Mouse (Mus musculus) heart, embryonic 12.5 days (tissue): ENCODE measurements at regions not wholly inside any gene's neighbourhood (a gene's known extent, or its start where the extent isn't known, plus 50 kb on each side); places are given as distances from the start of the nearest gene placed in this dataset.
A peak's percentile ranks its signal among the peaks of the same experiment; 100 is the strongest.
"Not testable (repeated sequence)": the region's sequence is repeated elsewhere in the genome, so short reads cannot be mapped to it uniquely, and the experiment has no call there.

Experiments
- ATAC-seq: fragments of 200-750 bp; cut with Nextera tagmentation; 2 replicates; pipeline ENCODE4 v1.8.0; 2017; ENCODE audit warnings: moderate TSS enrichment, moderate library complexity; ENCODE audit not compliant: insufficient number of reproducible peaks, low FRiP score
- H3K27ac ChIP-seq: fragments of 300-500 bp; sonication (generic); 2 replicates; pipeline ENCODE4 v1.5.1; 2016; ENCODE audit warnings: mild to moderate bottlenecking, moderate library complexity; ENCODE audit not compliant: poor library complexity, severe bottlenecking
- H3K27me3 ChIP-seq: fragments of 300-500 bp; sonication (generic); replicated peaks from 2 replicates; pipeline ENCODE4 v1.6.1; 2016; ENCODE audit warnings: mild to moderate bottlenecking, moderate library complexity
- H3K36me3 ChIP-seq: fragments of 300-500 bp; sonication (generic); 2 replicates; pipeline ENCODE4 v1.6.1; 2016; ENCODE audit warnings: mild to moderate bottlenecking, moderate library complexity
- H3K4me1 ChIP-seq: fragments of 300-500 bp; sonication (generic); replicated peaks from 2 replicates; pipeline ENCODE4 v1.6.1; 2016; ENCODE audit warnings: mild to moderate bottlenecking
- H3K4me2 ChIP-seq: fragments of 300-500 bp; sonication (generic); 2 replicates; pipeline ENCODE4 v1.6.1; 2016; ENCODE audit warnings: mild to moderate bottlenecking, moderate library complexity
- H3K4me3 ChIP-seq: fragments of 300-500 bp; sonication (generic); 2 replicates; pipeline ENCODE4 v1.5.1; 2016; ENCODE audit warnings: mild to moderate bottlenecking
- H3K9ac ChIP-seq: fragments of 300-500 bp; sonication (generic); 2 replicates; pipeline ENCODE4 v1.6.1; 2016; ENCODE audit warnings: mild to moderate bottlenecking, moderate library complexity
- H3K9me3 ChIP-seq: fragments of 300-500 bp; sonication (generic); replicated peaks from 2 replicates; pipeline ENCODE4 v1.6.1; 2016; ENCODE audit warnings: mild to moderate bottlenecking, moderate library complexity
- WGBS: fragments of 180-500 bp; shearing (Covaris S2); methylation state at CpG from one replicate; pipeline ENCODE4 v1.1.7; 2016; 5-methylcytosine and 5-hydroxymethylcytosine counted together

- H3K4me3 ChIP-seq = no peak overlapping the region
- ATAC-seq = no peak; the same call in 1 of the 2 replicates
- H3K4me1 ChIP-seq = no peaks in the 10 kb centered on the region; the same call in 1 of the 2 replicates
- H3K27ac ChIP-seq = no peak overlapping the region
- H3K4me2 ChIP-seq = no peak overlapping the region
- H3K36me3 ChIP-seq = no peaks in the 10 kb centered on the region
- no peaks in the 10 kb centered on the region for H3K27me3 ChIP-seq
- H3K9ac ChIP-seq = no peak overlapping the region
- 80% methylated on average over 11 of the region's 11 CpGs for WGBS
- no peaks in the 10 kb centered on the region for H3K9me3 ChIP-seq
These were observed 130.5 kb downstream of the Iqub start for GRCm38 (mm10) chr6:24384193-24384888.

GRCm38 (mm10) chr6:24379859-24380258 lies 135.0 kb downstream of the Iqub start:
- Histone ChIP-seq H3K9ac (no peak overlapping the region), H3K27ac (no peak overlapping the region), H3K9me3 (no peaks in the 10 kb centered on the region), H3K4me1 (no peaks in the 10 kb centered on the region; the same call in 1 of the 2 replicates), H3K36me3 (no peaks in the 10 kb centered on the region), H3K4me3 (no peak overlapping the region), H3K4me2 (no peak overlapping the region), H3K27me3 (no peaks in the 10 kb centered on the region)
- WGBS = 35% methylated on average over 2 of the region's 2 CpGs
- ATAC-seq = no peak

GRCm38 (mm10) chr6:24376728-24377127 lies 138.1 kb downstream of the Iqub start:
- no peaks in the 10 kb centered on the region for H3K9me3 ChIP-seq
- 86% methylated on average over 4 of the region's 4 CpGs for WGBS
- H3K4me3 ChIP-seq = no peak overlapping the region
- H3K9ac ChIP-seq = no peak overlapping the region
- no peak overlapping the region for H3K4me2 ChIP-seq
- H3K27me3 ChIP-seq = no peaks in the 10 kb centered on the region
- H3K4me1 ChIP-seq = no peaks in the 10 kb centered on the region; the same call in 1 of the 2 replicates
- H3K36me3 ChIP-seq = no peaks in the 10 kb centered on the region
- no peak for ATAC-seq
- H3K27ac ChIP-seq = no peak overlapping the region

GRCm38 (mm10) chr6:24373161-24373560 lies 141.7 kb downstream of the Iqub start:
- no peak for ATAC-seq
- Histone ChIP-seq H3K4me1 (no peaks in the 10 kb centered on the region), H3K36me3 (no peaks in the 10 kb centered on the region), H3K27me3 (no peaks in the 10 kb centered on the region), H3K9me3 (no peaks in the 10 kb centered on the region), H3K4me3 (no peak overlapping the region), H3K9ac (no peak overlapping the region), H3K4me2 (no peak overlapping the region), H3K27ac (no peak overlapping the region)
- WGBS = 75% methylated on average over 6 of the region's 6 CpGs

- H3K4me2 ChIP-seq = no peak overlapping the region
- no peaks in the 10 kb centered on the region for H3K36me3 ChIP-seq
- no peak overlapping the region for H3K27ac ChIP-seq
- 40% methylated on average over 1 of the region's 1 CpGs for WGBS
- H3K27me3 ChIP-seq = no peaks in the 10 kb centered on the region
- no peaks in the 10 kb centered on the region for H3K4me1 ChIP-seq
- ATAC-seq = no peak
- no peak overlapping the region for H3K4me3 ChIP-seq
- H3K9me3 ChIP-seq = no peaks in the 10 kb centered on the region
- no peak overlapping the region for H3K9ac ChIP-seq
These were observed 143.2 kb downstream of the Iqub start for GRCm38 (mm10) chr6:24371680-24372079.

- Histone ChIP-seq H3K27ac (no peak overlapping the region), H3K9me3 (0 out of 2 replicates have a peak, but pooled peaks cover 3% of the 10 kb centered on the region), H3K27me3 (no peaks in the 10 kb centered on the region), H3K36me3 (no peaks in the 10 kb centered on the region), H3K4me3 (no peak overlapping the region), H3K9ac (no peak overlapping the region), H3K4me2 (no peak overlapping the region), H3K4me1 (no peaks in the 10 kb centered on the region)
- WGBS = 13% methylated on average over 5 of the region's 5 CpGs
- peak; percentile 68; the same call in 1 of the 2 replicates for ATAC-seq
These were observed 164.0 kb downstream of the Iqub start for GRCm38 (mm10) chr6:24350882-24351281.

- ATAC-seq = no peak
- Histone ChIP-seq H3K4me2 (no peak overlapping the region), H3K4me1 (no peaks in the 10 kb centered on the region), H3K27ac (no peak overlapping the region), H3K9ac (no peak overlapping the region), H3K36me3 (no peaks in the 10 kb centered on the region), H3K27me3 (no peaks in the 10 kb centered on the region), H3K9me3 (no peaks in the 10 kb centered on the region), H3K4me3 (no peak overlapping the region)
- 76% methylated on average over 8 of the region's 8 CpGs for WGBS
These were observed 166.3 kb downstream of the Iqub start for GRCm38 (mm10) chr6:24348481-24349062.

- WGBS = 64% methylated on average over 13 of the region's 13 CpGs
- Histone ChIP-seq H3K36me3 (no peaks in the 10 kb centered on the region), H3K4me3 (no peak overlapping the region), H3K4me1 (no peaks in the 10 kb centered on the region), H3K9ac (no peak overlapping the region), H3K27me3 (no peaks in the 10 kb centered on the region), H3K4me2 (no peak overlapping the region), H3K9me3 (no peaks in the 10 kb centered on the region), H3K27ac (no peak overlapping the region)
- no peak for ATAC-seq
These were observed 167.0 kb downstream of the Iqub start for GRCm38 (mm10) chr6:24347745-24348480.

GRCm38 (mm10) chr6:24342471-24342870 lies 172.4 kb downstream of the Iqub start:
- Histone ChIP-seq H3K27ac (no peak overlapping the region), H3K4me3 (no peak overlapping the region), H3K4me2 (no peak overlapping the region), H3K27me3 (no peaks in the 10 kb centered on the region), H3K4me1 (no peaks in the 10 kb centered on the region), H3K9ac (no peak overlapping the region), H3K36me3 (no peaks in the 10 kb centered on the region), H3K9me3 (peaks cover 5% of the 10 kb centered on the region; the same call in 1 of the 2 replicates)
- ATAC-seq = no peak

GRCm38 (mm10) chr6:24342056-24342455 lies 172.8 kb downstream of the Iqub start:
- Histone ChIP-seq H3K4me3 (no peak overlapping the region), H3K9ac (no peak overlapping the region), H3K4me2 (no peak overlapping the region), H3K4me1 (no peaks in the 10 kb centered on the region), H3K27me3 (no peaks in the 10 kb centered on the region), H3K36me3 (no peaks in the 10 kb centered on the region), H3K27ac (no peak overlapping the region), H3K9me3 (peaks cover 5% of the 10 kb centered on the region; the same call in 1 of the 2 replicates)
- no peak for ATAC-seq
- 83% methylated on average over 2 of the region's 2 CpGs for WGBS

GRCm38 (mm10) chr6:24340107-24340506 lies 172.2 kb upstream of the Slc13a1 start:
- not testable (repeated sequence) for H3K27me3 ChIP-seq, H3K36me3 ChIP-seq, H3K4me2 ChIP-seq, H3K9ac ChIP-seq, ATAC-seq, H3K4me3 ChIP-seq, H3K4me1 ChIP-seq, H3K9me3 ChIP-seq, H3K27ac ChIP-seq
- WGBS = 57% methylated on average over 4 of the region's 4 CpGs
